Mouse (Mus musculus) bone marrow macrophage, adult 2 months (primary cell): ENCODE measurements at regions not wholly inside any gene's neighbourhood (a gene's known extent, or its start where the extent isn't known, plus 50 kb on each side); places are given as distances from the start of the nearest gene placed in this dataset.

Experiments
- CTCF ChIP-seq: IDR thresholded peaks from 2 replicates; pipeline ENCODE4 v1.5.1; 2012; ENCODE audit warnings: low read depth, mild to moderate bottlenecking, low read length, moderate library complexity
- POLR2A ChIP-seq: IDR thresholded peaks from 2 replicates; pipeline ENCODE4 v1.6.1; 2012; ENCODE audit warnings: mild to moderate bottlenecking, low read depth, low read length, borderline replicate concordance

DNA sequence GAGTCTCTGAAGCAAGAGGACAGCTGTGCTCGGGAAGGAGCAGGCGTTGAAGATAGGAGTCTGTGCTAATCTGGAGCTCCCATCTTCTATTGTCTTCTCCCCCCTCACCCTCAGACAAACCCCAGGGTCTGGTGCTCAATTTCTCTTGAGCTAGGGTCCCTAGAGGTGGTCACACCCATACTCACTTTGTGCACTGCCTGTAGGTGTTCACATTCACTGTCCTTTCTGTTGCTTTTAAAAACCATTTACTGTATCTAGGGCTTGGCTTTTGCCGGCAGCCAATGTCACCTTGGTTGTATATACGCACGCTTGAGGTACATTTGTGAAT lies 319.6 kb upstream of the Jarid2 start:
- TF ChIP-seq CTCF (no peak), POLR2A (no peak)
